Mouse (Mus musculus): ENCODE measurements around the gene Ifnb1. TPM values are rescaled to one million over a fixed set of nuclear protein-coding genes. Genes with fewer than 3 reads are reported as not detected.
A peak's percentile ranks its signal among the peaks of the same experiment; 100 is the strongest.

Gene Ifnb1
- polyA plus RNA-seq, 1 experiment, result not detected

DNA sequence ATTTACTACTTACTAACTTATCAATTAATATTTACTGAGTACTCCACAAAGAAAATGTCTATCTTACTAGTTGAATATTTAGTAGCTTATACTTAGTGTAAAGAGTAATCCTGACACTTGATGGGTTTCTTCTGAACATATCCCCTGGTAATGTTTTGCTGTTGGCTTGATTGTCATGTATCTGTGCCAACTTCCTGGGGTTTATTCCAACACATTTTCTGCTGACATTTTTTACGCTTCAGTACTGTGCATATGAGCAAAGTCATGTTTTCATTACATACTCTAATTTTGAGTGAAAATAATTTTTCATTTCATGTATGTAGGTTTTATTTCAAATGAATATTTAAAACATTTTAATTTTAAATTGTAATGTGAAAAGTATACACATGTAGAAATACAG lies 12.3 kb upstream of the Ifnb1 start:
- Histone ChIP-seq H3K27ac (ENCODE audit: insufficient read depth, low read depth, low read length) (no peak overlapping the region), H3K4me3 (ENCODE audit: insufficient read depth, low read length) (no peak overlapping the region), H3K4me1 (ENCODE audit: control insufficient read depth, insufficient read depth, low read length) (peaks cover 18% of the 10 kb centered on the region)
- TF ChIP-seq POLR2A (IDR thresholded peaks at IDR 0.05; ENCODE audit: borderline replicate concordance, low read depth, low read length), result no peak

DNA sequence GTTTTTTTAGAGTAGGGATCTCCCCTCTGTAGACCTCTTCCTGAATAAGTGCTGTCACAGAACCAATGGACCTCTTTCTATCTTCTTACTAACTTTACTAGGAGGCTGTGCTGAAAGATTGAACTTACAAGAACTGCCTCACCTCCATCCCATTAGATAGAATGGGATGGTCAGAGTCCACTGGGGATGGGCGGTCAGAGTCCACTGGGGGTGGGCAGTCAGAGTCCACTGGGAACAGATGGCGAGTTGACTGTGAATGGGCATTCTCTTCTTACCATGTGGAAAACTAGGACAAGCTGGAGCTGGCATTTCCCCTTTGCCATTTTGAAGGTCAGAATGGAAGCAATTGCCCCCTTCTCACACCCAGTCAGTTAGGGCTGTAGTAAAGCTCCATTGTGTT lies 10.9 kb upstream of the Ifnb1 start:
- Histone ChIP-seq H3K27ac (ENCODE audit: insufficient read depth, low read depth, low read length) (no peak overlapping the region), H3K4me1 (ENCODE audit: control insufficient read depth, insufficient read depth, low read length) (peaks cover 18% of the 10 kb centered on the region), H3K4me3 (ENCODE audit: insufficient read depth, low read length) (no peak overlapping the region)
- TF ChIP-seq CTCF (IDR thresholded peaks at IDR 0.05; ENCODE audit: low read depth, low read length) (no peak), POLR2A (IDR thresholded peaks at IDR 0.05; ENCODE audit: borderline replicate concordance, low read depth, low read length) (no peak)

DNA sequence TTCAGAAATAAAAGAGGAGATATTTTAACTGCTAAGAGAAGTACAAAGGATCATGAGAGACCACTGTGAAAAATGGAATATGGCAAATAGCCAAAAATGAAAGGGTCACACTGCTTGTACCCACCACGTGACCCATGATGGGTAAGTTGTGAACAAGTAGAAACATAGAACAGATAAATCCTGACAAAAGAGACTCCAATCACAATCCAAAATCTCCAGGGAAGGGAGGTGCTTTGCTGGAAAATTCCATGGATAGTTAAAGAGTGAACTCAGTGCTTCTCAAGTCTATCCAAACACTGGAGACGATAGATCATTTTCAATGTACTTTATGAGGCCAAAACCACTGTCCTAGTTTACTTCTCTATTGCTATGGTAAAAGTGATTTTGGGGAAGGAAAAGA lies 8.3 kb upstream of the Ifnb1 start:
- Histone ChIP-seq H3K27ac (ENCODE audit: insufficient read depth, low read depth, low read length) (no peak overlapping the region), H3K4me1 (ENCODE audit: control insufficient read depth, insufficient read depth, low read length) (peaks cover 7% of the 10 kb centered on the region), H3K4me3 (ENCODE audit: insufficient read depth, low read length) (no peak overlapping the region)
- TF ChIP-seq POLR2A (IDR thresholded peaks at IDR 0.05; ENCODE audit: borderline replicate concordance, low read depth, low read length), result no peak

DNA sequence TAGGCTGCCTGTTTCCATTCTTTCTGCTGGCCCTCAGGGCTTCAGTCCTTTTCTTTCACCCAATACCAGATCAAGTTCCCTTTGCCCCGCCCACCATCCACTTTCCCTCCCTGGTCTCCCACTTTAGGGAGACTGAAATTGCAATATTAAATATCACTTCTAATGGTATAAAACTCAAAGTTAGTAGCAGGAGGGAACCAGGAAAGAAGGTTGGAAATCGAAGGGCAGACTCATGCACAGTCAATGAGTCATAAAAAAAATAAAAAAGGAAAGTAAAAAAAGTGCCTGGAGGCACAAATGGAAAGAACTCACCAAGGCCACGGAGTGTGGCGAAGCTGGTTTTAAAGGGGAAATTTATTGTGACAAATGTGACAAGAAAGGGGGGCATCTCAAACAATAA lies 7.7 kb upstream of the Ifnb1 start:
- Histone ChIP-seq H3K4me1 (ENCODE audit: control insufficient read depth, insufficient read depth, low read length) (peaks cover 5% of the 10 kb centered on the region), H3K27ac (ENCODE audit: insufficient read depth, low read depth, low read length) (no peak overlapping the region), H3K4me3 (ENCODE audit: insufficient read depth, low read length) (no peak overlapping the region)
- TF ChIP-seq POLR2A (IDR thresholded peaks at IDR 0.05; ENCODE audit: borderline replicate concordance, low read depth, low read length), result no peak
- TF ChIP-seq CTCF (IDR thresholded peaks at IDR 0.05; ENCODE audit: low read depth, low read length), result no peak

DNA sequence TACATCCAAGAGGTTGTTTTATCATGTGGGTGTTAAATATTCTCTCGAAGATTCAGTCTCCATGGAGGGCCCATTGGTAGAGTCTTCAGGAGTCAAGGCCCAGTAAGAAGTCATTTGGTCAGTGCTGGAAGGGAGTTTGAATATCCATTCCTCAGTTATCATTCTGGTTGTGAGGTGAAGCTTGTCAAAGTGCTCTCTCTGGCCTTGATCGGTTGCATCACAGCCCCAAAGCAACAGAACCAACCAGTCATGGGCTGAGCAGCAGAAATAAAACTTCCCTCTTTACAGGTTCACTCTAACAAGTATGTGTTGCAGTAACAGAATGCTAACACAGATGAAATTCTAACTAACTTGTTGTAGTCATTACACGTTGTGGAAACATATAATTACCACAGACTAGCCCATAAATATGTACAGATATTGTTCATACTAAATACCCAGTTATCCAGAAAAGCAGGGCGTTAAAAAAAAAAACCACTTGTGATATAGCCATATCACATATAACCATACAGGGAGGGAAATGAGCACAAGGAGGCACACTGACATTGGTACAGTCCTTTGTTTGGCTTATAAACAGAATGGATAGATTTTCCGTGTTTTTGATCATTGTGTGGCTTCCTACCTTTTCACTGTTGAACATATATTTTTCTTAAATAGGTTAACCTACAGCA lies 3.9 kb upstream of the Ifnb1 start:
- no peak overlapping the region for H3K27ac ChIP-seq (ENCODE audit: insufficient read depth, low read depth, low read length)
- H3K4me1 ChIP-seq (ENCODE audit: control insufficient read depth, insufficient read depth, low read length), result peaks cover 14% of the 10 kb centered on the region
- TF ChIP-seq POLR2A (IDR thresholded peaks at IDR 0.05; ENCODE audit: borderline replicate concordance, low read depth, low read length) (no peak), CTCF (IDR thresholded peaks at IDR 0.05; ENCODE audit: low read depth, low read length) (no peak)
- no peak overlapping the region for H3K4me3 ChIP-seq (ENCODE audit: insufficient read depth, low read length)

DNA sequence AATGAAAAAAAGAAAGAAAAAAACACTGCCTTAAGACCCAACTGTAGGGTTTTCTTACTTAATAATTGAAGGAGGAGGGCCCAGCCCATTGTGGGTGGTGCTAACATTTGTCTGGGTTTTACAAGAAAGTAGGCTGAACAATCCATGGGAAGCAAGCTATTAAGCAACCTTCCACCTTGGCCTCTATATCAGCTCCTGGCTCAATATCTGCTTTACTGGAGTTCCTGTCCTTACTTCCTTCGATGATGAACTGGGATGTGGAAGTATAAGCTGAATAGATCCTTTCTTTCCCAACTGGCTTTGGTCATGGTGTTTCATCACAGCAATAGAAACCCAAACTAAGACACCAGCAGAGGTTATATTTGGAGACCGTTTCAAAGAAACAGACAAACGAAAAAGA lies 2.8 kb upstream of the Ifnb1 start:
- Histone ChIP-seq H3K4me1 (ENCODE audit: control insufficient read depth, insufficient read depth, low read length) (peaks cover 13% of the 10 kb centered on the region), H3K27ac (ENCODE audit: insufficient read depth, low read depth, low read length) (no peak overlapping the region), H3K4me3 (ENCODE audit: insufficient read depth, low read length) (no peak overlapping the region)
- TF ChIP-seq POLR2A (IDR thresholded peaks at IDR 0.05; ENCODE audit: borderline replicate concordance, low read depth, low read length) (no peak), CTCF (IDR thresholded peaks at IDR 0.05; ENCODE audit: low read depth, low read length) (no peak)

DNA sequence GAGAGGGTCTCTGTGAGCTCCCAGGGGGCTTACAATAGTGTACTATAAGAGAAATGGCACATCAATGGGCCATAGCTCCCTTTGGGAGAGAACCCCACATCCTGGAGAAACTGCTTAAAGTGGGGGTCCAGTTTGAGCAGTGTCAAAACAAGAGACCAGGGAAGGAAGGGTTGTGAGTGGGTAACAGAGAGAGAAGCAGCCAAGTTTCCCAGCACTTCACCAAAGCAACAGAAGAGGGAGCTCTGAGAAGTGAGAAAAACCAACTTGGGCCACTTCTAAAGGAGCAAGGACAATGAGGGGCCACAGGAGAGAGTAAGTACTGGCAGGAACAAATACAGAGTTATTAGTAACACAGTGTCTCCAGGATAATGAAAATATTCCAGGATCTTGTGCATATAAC lies 667 bp upstream of the Ifnb1 start:
- TF ChIP-seq CTCF (IDR thresholded peaks at IDR 0.05; ENCODE audit: low read depth, low read length) (no peak), POLR2A (IDR thresholded peaks at IDR 0.05; ENCODE audit: borderline replicate concordance, low read depth, low read length) (no peak)
- Histone ChIP-seq H3K27ac (ENCODE audit: insufficient read depth, low read depth, low read length) (no peak overlapping the region), H3K4me3 (ENCODE audit: insufficient read depth, low read length) (no peak overlapping the region), H3K4me1 (ENCODE audit: control insufficient read depth, insufficient read depth, low read length) (peaks cover 11% of the 10 kb centered on the region)

DNA sequence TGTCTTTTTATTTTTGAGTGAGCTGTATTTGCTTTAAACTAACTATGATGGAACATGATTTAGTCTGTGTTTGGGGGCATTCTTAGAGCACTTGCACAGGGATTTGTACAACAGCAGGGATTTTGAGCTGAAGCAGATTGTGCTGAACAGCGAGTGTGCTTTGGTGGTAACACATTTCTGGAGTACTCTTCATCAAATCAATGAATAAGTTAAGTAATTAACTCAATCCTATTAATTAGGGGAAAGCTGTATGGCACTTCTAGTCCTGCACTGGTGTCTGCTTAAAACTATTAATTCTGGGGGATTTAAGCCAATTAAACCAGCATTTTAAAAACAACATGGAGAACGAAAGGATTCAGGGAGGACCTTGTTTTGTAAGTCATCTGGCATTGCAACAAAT lies 4.6 kb downstream of the Ifnb1 start:
- Histone ChIP-seq H3K4me3 (ENCODE audit: insufficient read depth, low read length) (no peak overlapping the region), H3K4me1 (ENCODE audit: control insufficient read depth, insufficient read depth, low read length) (peaks cover 14% of the 10 kb centered on the region)
- TF ChIP-seq POLR2A (IDR thresholded peaks at IDR 0.05; ENCODE audit: borderline replicate concordance, low read depth, low read length), result no peak
- no peak for TF ChIP-seq CTCF (IDR thresholded peaks at IDR 0.05; ENCODE audit: low read depth, low read length)

DNA sequence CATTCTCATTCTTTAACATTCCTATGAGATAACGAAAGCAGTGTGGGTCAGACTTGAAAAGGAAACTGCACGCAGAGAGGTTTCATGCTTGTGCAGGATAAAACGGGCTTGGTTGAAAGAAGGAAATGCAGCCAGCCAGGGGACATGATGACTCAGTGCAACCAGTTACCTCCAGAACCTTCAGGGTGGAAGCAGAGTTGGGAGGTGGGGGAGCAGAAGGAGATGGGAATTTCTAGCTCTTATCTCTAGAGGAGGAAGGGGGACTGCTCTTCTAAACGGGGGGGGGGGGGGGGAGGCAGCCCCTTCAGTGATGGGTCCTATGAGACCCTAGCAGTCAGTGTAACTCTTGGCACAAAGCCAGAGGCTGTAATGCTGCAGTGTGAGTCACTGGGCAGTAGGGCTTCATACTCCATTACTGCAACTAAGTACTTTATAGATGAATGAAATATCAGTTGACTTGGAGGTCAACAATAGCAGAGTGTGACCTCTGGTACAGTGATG lies 6.8 kb downstream of the Ifnb1 start:
- no peak for TF ChIP-seq CTCF (IDR thresholded peaks at IDR 0.05; ENCODE audit: low read depth, low read length)
- no peak for TF ChIP-seq POLR2A (IDR thresholded peaks at IDR 0.05; ENCODE audit: borderline replicate concordance, low read depth, low read length)
- H3K4me3 ChIP-seq (ENCODE audit: insufficient read depth, low read length), result peak overlapping the region; percentile 52
- peak overlapping the region; percentile 54; the same call in 1 of the 2 replicates for H3K27ac ChIP-seq (ENCODE audit: insufficient read depth, low read depth, low read length)
- H3K4me1 ChIP-seq (ENCODE audit: control insufficient read depth, insufficient read depth, low read length), result peaks cover 15% of the 10 kb centered on the region

More for the DNA sequence above, 4.6 kb downstream of the Ifnb1 start:
- no peak overlapping the region for H3K27ac ChIP-seq (ENCODE audit: insufficient read depth, low read depth, low read length)

DNA sequence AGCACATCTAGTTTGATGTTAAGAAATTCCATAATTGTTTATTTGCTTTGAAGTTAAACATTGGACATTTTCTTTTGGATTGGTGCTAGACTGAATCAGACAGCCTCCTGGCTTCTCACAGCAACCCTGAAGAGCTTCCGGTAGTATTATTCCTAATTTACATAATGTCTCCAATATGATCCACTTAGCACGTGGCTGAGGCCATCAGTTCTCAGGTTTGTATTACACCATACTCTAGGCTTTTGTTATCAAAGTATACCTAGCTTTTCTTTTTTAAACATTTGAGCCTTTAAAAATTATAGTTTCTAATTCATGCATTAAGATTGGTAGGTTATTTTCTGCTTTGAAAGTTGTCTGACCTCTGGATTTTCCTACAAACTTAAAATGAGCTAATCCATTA lies 7.3 kb downstream of the Ifnb1 start:
- Histone ChIP-seq H3K27ac (ENCODE audit: insufficient read depth, low read depth, low read length) (peak overlapping the region; percentile 54; the same call in 1 of the 2 replicates), H3K4me3 (ENCODE audit: insufficient read depth, low read length) (peak overlapping the region; percentile 52), H3K4me1 (ENCODE audit: control insufficient read depth, insufficient read depth, low read length) (peaks cover 15% of the 10 kb centered on the region)
- TF ChIP-seq POLR2A (IDR thresholded peaks at IDR 0.05; ENCODE audit: borderline replicate concordance, low read depth, low read length) (no peak), CTCF (IDR thresholded peaks at IDR 0.05; ENCODE audit: low read depth, low read length) (no peak)

Data from bone marrow macrophage, adult 2 months (primary cell).